Mouse (Mus musculus) c-Kit-negative CD71-positive TER-119-positive erythroid progenitor cells, embryonic 14.5 days (primary cell): ENCODE results near the gene Csnk1g2.

Experiments used
- DNase-seq: peaks from one replicate; pipeline ENCODE4 v3.0.0-alpha.2; 2013; ENCODE audit warnings: low read depth, low spot score

Csnk1g2 gene

GRCm38 (mm10) chr10:80679556-80680259, 57.1 kb downstream of the Csnk1g2 start:
- DNase-seq, result no peak

GRCm38 (mm10) chr10:80680260-80680696, 57.6 kb downstream of the Csnk1g2 start:
- DNase-seq, result no peak

- DNase-seq, result no peak
These were observed 59.4 kb downstream of the Csnk1g2 start for GRCm38 (mm10) chr10:80682003-80682402.

DNA sequence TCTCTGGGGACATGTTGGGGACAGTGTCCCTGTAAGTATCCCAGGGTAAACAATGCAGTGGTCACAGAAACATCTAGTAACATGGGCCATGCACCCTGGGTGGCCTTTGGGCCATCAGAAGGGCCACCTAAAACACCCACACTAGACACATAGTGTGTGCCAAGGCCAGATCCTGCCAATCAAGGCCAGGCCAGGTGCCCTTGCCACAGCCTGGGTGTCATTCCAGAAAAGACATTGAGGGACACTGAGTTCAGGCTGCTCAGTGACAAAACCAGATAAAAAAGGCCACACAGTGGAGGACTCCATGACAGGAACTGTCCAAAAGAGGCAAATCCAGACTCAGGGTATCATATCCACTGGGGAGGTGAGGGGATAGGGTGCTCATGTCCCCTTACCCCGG, 61.0 kb downstream of the Csnk1g2 start:
- no peak for DNase-seq

DNA sequence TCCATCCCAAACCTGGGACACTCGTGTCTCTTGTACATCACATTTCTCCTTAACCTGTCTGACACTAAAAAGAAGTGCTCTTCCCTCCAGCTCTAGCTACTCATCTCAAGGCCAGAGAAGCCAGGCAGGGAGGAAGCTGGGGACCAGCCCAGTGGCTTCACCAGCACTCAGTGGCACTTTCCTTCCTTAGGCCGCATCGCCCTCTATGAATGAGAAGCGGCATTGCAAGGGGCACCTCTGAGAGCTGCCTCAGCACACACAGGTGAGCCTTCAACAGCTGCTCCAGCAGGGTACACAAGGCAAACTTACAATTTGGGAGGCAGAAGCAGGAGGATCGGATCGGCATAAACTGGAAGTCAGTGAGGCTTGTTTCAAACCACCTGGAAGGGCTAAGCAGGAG, 61.6 kb downstream of the Csnk1g2 start:
- peak; percentile 73 for DNase-seq

- DNase-seq, result peak; percentile 60
These were observed 62.3 kb downstream of the Csnk1g2 start for GRCm38 (mm10) chr10:80684984-80685383.

DNA sequence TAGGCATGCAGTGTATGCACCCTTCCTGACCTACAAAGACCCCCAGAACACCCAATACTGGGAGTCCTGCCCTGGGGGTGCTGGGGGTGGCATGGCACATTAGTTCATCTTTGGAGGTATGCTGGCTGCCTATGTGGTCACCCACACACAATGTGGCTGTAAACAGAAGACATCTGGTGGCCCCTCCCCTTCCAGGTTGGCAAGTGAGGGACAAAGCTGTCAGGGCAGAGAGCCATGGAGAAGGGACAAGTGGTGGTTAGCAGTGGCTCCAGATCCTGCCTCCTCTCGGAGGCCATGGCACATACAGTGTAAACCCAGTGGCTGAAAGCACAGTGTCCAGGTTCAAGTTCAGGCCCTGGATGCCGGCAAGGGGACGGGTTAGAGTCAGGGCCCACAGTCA, 64.0 kb downstream of the Csnk1g2 start:
- DNase-seq, result no peak

DNA sequence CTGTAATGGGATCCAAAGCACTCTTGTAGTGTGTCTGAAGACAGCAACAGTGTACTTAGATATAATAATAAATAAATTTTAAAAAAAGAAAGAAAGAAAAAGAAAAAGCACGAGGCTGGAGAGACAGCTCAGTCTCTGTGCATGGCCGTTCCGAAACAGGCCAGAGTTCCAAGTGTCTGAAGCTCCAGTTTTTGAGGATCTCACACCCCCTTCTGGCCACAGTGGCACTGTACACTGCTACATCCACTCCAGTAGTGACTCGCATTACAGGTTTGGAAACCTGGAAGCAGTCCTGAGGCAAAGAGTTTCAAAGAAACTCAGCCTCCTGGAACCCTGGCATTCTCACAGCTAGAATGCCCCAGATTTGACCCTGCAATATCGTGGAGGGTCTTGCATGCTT, 65.2 kb downstream of the Csnk1g2 start:
- peak; percentile 60 for DNase-seq
